Mouse (Mus musculus): ENCODE measurements around the gene Nt5dc1.
"Not testable (repeated sequence)": the region's sequence is repeated elsewhere in the genome, so short reads cannot be mapped to it uniquely, and the experiment has no call there.

Gene Nt5dc1

DNA sequence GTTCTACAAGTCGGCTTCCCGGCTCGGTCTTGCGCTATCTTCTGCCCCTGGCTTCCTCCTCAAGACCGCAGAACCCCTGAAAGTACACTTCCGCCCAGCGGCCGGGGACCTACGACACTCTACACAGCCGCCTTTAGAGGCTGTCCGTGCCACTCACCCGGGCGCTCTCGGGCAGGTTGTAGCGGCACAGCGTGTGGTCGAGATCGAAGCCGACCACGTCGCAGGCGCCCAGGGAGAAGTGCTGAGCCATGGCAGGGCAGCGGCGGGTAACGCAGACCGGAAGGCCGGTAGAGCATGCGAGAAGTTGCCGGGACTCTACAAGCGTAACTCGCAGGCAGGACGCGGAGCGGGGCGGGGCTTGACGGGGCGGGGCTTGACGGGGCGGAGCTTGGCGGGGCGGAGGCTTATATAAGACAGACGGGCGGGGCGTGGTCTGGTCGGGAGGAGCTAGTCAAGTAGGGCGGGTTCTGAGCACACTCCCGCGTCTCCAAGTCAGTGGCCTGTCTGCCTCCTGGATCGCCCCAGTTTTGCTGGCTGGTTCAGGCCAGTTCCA, at the start of gene Nt5dc1:
Gene Nt5dc1 (minus strand): TSS at position 349 of the 553 bp plus-strand sequence.
- in situ Hi-C loops (cut with MboI; ENCODE audit: low pct_unique_long_range_greater_than_20kb in 1 of 2, low sequenced_read_pairs in 2 of 2, unreplicated experiment in 1 of 2), result no loop called here

DNA sequence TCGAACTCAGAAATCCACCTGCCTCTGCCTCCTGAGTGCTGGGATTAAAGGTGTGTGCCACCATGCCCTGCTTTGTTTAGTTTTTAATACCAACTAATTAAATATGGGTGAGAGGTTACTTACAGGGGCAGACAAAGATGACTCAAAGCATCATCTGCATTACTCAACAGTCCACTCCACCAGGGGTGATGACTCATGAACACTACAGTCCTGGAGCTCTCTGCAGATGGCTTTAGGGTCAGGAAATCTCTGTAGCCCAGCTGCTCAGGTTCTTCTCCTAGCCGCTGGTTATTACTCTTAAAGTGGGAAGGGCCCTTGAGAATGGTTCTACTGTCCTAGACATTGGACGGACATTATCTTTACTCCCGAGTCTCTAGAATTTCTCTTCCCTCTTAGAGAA, 46.0 kb upstream of the Nt5dc1 start:
- in situ Hi-C loops (cut with MboI; ENCODE audit: low pct_unique_long_range_greater_than_20kb in 1 of 2, low sequenced_read_pairs in 2 of 2, unreplicated experiment in 1 of 2), result no loop called here

DNA sequence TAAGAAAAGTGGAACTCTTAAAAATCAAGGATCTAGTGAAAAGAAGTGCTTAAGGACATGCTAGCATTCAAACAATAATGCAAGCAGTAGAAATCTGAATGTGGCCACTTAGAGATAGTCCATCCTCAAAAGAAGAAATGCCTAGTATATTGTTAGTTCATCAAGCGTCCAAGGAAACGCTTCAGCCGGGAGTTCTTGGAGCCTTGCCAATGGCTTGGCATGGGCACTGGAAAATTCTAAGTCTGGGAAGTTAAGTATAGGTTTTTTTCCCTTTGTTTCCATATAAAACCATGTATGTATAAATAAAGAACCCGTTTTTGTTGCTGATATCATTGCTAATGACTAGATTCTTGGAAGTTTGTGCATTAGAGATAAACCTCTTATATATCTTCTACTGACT, 43.1 kb upstream of the Nt5dc1 start:
- in situ Hi-C loops (cut with MboI; ENCODE audit: low pct_unique_long_range_greater_than_20kb in 1 of 2, low sequenced_read_pairs in 2 of 2, unreplicated experiment in 1 of 2), result no loop called here

DNA sequence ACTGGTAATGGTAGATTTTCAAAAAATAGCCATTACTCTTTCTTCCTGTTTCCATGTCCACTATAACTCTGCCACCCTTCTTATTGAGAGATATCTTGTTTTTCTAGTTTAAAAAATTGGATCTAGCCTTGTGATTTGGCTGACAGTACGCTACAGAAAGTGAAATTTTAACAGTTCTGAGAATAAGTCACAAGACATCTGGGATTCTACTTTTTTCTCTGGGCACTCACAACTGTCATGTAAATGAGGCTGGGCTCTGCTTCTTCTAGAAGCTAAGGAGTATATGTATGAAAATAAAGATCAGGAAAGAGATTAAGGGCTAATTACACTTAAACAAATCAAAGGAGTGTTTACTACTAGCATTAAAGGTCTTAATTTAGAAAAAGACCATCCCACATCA, 31.1 kb upstream of the Nt5dc1 start:
- in situ Hi-C loops (cut with MboI; ENCODE audit: low pct_unique_long_range_greater_than_20kb in 1 of 2, low sequenced_read_pairs in 2 of 2, unreplicated experiment in 1 of 2), result no loop called here

DNA sequence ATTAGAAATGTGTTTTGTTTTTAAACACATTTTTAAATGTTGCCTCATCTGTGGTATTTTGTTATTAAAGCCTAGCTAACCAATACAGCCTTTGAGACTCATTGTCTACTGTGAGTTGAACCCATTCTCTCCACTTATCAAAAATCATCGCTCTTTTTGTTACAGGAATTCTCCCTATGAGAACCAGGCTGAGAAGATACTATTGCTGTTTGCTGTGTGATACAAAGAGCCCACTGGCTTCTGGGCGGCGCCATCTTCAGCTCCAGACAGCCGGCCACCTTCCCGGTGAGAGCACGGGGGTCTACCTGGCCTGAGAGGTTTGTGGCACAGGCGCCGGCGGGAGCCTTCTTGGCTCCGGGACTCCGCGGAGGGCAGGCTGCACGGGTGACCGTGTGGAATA, 15.8 kb upstream of the Nt5dc1 start:
- in situ Hi-C loops (cut with MboI; ENCODE audit: low pct_unique_long_range_greater_than_20kb in 1 of 2, low sequenced_read_pairs in 2 of 2, unreplicated experiment in 1 of 2), result not testable (repeated sequence)

DNA sequence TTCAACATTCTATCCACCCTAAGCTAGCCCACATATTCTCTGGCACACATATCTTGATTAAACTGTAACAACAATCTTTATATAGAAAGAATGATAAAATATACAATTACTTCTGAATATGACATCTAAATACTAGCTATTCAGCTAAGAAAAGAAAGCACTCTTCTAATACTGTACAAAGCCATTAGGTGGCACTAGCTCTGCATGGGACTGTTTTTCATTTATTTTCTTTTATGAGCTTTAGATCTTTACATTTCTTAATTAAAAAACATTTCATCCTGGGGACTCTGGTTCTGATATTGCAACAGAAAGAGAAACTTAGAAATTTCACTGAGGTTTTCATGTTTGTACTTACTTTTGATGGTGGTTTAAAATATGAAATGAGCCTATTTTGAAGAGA, 13.4 kb upstream of the Nt5dc1 start:
- in situ Hi-C loops (cut with MboI; ENCODE audit: low pct_unique_long_range_greater_than_20kb in 1 of 2, low sequenced_read_pairs in 2 of 2, unreplicated experiment in 1 of 2), result no loop called here

DNA sequence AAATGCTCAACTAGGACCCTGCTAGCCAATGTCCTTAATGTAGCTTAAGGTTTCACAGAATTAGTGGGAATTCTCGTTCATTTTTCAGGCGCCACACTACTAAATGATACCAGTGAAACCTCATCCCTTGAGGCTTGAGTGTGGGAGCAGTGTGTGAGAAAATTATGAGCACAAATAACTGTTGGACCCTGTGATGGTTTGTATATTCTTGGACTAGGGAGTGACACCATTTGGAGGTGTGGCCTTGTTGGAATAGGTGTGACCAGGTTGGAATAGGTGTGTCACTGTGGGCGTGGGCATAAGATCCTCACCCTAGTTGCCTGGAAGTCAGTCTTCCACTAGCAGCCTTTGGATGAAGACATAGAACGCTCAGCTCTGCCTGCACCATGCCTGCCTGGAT, 442 bp upstream of the Nt5dc1 start:
- in situ Hi-C loops (cut with MboI; ENCODE audit: low pct_unique_long_range_greater_than_20kb in 1 of 2, low sequenced_read_pairs in 2 of 2, unreplicated experiment in 1 of 2), result not testable (repeated sequence)

DNA sequence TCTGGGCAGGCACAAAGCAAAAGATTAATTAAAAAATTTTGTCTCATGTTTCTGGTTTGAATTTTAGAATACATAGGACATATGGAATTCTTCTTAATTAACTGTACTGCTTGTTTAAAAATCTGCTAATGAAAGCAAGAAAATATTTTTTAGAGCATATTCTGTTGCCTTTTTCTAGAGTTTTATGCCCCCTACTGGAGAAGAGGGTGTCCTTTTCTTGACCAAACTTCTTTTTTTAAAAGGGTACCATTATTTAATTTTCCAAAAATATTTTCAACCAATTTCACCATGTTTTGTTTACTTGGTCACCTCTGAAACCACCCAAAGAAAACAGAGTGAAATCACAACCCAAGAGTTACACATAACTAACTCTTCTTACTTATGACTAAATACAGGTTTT, 19.1 kb downstream of the Nt5dc1 start:
- in situ Hi-C loops (cut with MboI; ENCODE audit: low pct_unique_long_range_greater_than_20kb in 1 of 2, low sequenced_read_pairs in 2 of 2, unreplicated experiment in 1 of 2), result no loop called here

DNA sequence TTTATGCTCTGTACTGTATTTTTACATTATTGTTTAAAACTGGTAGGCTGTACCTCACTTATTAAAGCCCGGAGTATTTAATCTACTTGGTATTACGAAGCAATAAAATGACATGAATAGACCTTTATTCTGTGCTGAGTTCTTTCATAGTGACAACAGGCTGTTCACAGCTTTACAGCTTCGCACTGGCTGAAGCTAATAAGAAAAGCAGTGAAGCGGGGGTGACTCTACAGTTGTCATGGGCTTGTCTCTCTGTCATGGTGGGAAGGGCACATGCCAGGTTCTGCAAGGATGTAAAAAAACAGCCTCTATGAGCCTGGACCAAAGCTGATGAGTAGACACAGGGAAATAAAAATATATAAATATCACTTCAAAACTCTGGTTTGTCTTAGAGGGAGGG, 21.4 kb downstream of the Nt5dc1 start:
- in situ Hi-C loops (cut with MboI; ENCODE audit: low pct_unique_long_range_greater_than_20kb in 1 of 2, low sequenced_read_pairs in 2 of 2, unreplicated experiment in 1 of 2), result no loop called here

DNA sequence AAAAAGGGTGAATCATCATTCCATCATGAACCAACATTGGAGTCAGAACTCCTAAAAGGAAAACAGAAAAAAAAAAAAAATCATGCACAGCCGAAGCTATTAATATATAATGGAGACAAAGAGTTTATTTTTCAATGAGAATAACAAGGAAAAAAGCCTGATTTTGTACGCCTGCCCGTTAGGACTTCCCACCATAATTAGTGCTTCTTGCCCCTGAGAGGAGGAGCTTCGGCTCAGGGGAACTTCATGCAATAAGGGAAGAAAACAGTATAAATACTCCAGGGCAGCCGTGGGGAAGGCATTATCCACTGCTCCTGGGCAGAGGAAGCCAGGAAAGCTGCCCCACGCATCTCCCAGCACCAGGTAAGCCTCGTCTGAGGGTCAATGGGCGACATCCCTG, 28.7 kb downstream of the Nt5dc1 start, which contains the start of gene Col10a1:
Gene Col10a1 (plus strand): TSS at position 301 of the 400 bp plus-strand sequence.
- in situ Hi-C loops (cut with MboI; ENCODE audit: low pct_unique_long_range_greater_than_20kb in 1 of 2, low sequenced_read_pairs in 2 of 2, unreplicated experiment in 1 of 2), result no loop called here

DNA sequence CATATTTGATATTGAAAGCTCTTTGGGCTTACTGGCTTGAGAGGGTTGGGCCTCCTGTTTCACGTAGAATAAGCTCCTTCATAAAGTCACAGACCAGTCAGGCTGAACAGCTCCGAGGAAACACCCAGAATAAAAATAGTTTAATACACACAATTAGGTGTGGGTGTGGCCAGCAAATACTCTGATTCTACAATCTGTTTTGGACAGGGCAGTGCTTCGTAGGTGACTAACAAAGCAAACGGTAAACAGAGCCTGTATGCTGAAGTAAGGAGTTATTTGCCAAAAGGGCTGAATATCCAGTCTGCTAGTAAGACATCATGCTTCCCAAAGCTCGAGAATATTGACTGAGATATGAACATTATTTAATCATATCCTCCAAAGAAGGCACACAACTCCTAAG, 32.7 kb downstream of the Nt5dc1 start:
- in situ Hi-C loops (cut with MboI; ENCODE audit: low pct_unique_long_range_greater_than_20kb in 1 of 2, low sequenced_read_pairs in 2 of 2, unreplicated experiment in 1 of 2), result no loop called here

DNA sequence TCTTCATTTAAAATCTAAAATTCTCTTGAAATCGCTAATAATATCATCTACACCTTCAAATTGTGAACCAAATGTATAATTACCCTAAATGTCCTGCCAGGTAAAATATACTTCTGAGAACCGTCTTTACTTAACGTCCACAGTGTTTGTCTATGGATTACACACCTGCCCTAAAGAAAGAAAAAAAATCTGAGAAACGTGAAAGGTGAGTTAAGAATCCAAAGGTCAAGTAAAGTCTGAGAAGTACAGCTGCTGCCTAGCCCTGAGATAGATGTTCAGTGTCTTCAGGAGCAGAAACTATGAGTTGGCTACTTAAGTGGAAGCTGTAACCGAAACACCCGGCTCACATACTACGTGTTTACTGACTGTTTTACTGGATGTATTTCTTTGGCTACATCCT, 45.0 kb downstream of the Nt5dc1 start:
- in situ Hi-C loops (cut with MboI; ENCODE audit: low pct_unique_long_range_greater_than_20kb in 1 of 2, low sequenced_read_pairs in 2 of 2, unreplicated experiment in 1 of 2), result no loop called here

DNA sequence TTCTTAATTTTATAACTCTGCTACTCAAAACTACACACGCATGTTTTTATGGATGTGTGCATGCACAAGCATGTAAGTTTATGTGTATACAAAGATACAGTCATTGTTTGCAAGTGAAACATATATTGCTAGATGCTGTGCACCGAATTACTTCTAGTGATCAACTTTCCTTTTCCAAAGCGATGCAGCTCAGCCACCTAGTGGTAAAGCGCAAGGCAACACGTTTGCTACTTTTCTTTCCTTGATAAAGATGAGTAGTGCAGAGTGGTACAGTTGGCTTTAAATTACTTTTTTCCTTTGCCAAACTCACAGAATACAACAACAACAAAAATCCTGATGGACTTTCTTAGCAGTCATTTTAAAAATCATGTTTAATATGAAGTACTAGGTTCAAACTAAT, 50.2 kb downstream of the Nt5dc1 start:
- in situ Hi-C loops (cut with MboI; ENCODE audit: low pct_unique_long_range_greater_than_20kb in 1 of 2, low sequenced_read_pairs in 2 of 2, unreplicated experiment in 1 of 2), result no loop called here

DNA sequence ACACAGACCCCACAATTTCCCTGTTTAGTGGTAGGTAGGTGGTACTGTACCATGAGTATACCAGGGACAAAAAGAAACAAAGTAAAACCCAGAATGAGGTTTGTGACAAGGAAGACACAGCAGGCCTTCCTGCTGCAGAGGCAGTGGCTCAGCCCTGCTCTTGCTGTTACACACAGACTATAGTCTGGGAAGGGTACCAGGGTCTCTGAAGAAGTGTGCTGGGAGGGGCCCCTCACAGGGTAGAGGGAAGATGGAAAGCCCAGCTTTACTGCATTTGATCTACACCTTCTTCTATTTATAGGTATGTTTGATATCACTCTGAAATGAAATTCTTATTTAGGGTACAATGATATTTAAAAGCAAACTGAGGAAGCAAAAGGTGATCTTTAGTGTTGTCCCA, 54.6 kb downstream of the Nt5dc1 start:
- in situ Hi-C loops (cut with MboI; ENCODE audit: low pct_unique_long_range_greater_than_20kb in 1 of 2, low sequenced_read_pairs in 2 of 2, unreplicated experiment in 1 of 2), result no loop called here

DNA sequence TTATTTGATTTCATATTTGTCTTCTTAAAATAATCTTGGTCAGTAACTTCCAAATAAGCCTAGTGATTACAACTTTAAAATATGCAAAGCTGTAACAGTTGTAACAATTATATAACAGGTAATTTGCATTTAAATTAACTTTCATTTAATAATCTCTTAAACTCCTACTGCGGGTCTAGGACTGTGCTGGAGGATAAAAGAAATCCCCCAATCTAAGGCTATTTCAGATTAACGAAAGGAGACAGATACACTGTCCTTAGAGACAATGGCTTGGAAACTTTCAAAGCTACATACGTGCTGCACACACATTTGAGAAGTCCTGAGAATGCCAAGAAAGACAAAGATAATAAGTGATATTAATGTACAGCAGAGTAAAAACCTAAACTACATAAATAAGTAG, 60.1 kb downstream of the Nt5dc1 start:
- in situ Hi-C loops (cut with MboI; ENCODE audit: low pct_unique_long_range_greater_than_20kb in 1 of 2, low sequenced_read_pairs in 2 of 2, unreplicated experiment in 1 of 2), result no loop called here

DNA sequence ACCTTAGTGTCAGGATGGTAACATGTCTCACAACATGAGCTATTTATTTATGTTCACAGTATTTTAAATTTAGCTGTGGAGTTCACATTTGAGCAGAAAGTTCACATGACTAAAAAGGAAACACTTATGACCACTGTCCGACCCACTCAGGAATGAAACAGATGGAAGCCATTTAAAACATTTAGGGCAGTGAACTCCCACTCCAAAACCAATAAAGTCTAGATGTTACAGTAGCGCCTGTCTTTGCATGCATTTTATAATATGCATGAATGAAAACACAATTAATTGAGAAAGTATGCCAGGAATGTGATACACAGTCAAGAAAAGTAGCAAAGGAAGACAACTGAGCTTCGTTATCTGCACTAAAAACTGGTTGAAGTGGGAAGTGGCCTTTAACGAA, 66.2 kb downstream of the Nt5dc1 start:
- in situ Hi-C loops (cut with MboI; ENCODE audit: low pct_unique_long_range_greater_than_20kb in 1 of 2, low sequenced_read_pairs in 2 of 2, unreplicated experiment in 1 of 2), result no loop called here

DNA sequence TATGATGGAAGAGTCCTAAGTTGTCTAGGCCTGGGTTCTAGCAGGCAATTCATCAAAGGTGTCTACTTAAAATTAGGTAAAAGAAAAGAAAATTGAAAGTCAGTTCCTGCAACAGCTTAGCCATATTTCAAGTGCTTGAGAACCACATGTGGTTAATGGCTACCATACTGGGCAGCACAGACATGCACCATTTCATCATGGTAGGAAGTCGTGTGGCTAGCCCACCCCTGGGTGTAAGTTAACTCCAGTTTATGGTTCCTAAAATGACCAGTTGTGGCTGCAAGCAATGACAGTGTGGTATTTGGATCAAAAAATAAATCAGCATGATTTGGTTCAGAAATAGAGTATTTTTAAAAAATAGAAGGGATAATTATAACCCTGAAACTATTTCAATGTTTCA, 76.5 kb downstream of the Nt5dc1 start:
- in situ Hi-C loops (cut with MboI; ENCODE audit: low pct_unique_long_range_greater_than_20kb in 1 of 2, low sequenced_read_pairs in 2 of 2, unreplicated experiment in 1 of 2), result no loop called here

DNA sequence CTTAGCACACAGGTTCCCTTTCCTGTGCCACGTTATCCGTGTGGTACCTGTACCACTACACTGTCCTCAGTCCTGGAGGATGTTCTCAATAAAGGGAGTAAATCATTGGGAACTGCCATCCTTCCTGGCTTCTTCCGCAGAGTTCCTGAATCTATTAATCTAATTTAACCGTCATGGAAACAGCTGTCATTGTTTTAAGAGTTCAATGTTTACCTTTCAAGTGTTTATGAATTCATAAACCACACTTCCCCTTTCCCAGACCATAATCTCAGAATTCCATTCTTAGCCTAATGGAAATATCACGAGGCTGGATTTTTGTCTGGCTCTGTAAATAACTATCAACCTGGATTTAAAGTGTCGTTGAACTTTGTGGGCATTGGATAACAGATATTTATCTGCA, 77.3 kb downstream of the Nt5dc1 start:
- in situ Hi-C loops (cut with MboI; ENCODE audit: low pct_unique_long_range_greater_than_20kb in 1 of 2, low sequenced_read_pairs in 2 of 2, unreplicated experiment in 1 of 2), result no loop called here

DNA sequence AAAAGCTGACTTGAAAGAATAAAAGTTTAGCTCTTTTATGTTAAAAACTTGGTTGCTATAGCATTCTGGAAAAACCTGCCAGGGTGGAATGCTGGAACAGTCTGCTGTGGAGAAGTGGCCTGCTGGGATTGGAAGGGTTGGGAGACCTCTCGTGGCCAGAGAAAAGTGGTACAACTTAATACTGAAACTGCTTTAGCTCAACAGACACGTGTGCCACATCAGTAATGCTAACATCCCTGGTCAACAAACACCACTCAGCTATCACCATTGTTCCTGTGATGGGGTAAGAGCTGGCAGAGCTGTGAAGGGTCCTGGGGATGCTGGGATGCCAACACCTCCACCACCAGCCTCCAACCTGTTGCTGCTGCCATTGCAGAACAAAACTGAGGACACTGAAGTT, 90.0 kb downstream of the Nt5dc1 start:
- in situ Hi-C loops (cut with MboI; ENCODE audit: low pct_unique_long_range_greater_than_20kb in 1 of 2, low sequenced_read_pairs in 2 of 2, unreplicated experiment in 1 of 2), result loop anchor here in 1 of 2 experiments (10.0 kb wide), 1 partner anchor 294 kb away; the partner anchor contains the start of gene Trappc3l

DNA sequence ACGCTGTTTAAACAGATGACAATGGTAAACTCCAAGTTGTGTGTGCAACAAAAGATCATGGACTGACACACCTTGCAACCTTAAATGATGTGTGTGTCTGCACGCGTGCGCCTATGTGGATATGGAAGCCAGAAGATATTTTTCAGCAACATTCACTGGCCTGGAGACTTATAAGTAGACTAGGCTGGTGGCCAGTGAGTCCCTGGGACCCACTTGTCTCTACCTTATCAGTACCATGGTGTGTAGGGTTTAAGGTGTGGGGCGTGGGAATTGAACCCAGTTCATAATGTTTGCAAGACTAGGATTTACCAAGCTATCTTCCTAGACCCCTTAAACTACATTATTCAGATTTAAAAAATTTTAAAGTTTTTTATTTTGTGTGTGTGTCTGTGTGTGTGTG, 91.2 kb downstream of the Nt5dc1 start:
- in situ Hi-C loops (cut with MboI; ENCODE audit: low pct_unique_long_range_greater_than_20kb in 1 of 2, low sequenced_read_pairs in 2 of 2, unreplicated experiment in 1 of 2), result loop anchor here in 1 of 2 experiments (10.0 kb wide), 1 partner anchor 292 kb away; the partner anchor contains the start of gene Trappc3l

DNA sequence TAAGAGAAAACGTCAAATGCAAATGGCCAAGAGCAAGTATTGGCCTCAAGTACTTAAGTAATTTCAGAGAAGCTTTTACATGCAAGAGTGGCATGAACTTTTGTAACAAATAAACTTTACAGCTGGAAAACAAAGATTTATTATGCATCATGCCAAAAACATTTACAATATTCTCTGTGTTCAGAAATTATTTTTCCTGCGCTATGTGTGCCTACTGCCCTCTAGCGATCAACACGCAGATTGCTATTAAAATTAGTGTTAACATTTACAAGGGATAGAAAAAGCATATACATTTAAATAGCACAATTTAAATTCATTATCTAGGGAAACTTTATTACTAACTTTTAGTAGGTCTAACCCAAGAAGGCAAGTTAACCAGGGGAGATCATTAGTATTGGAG, 91.7 kb downstream of the Nt5dc1 start:
- in situ Hi-C loops (cut with MboI; ENCODE audit: low pct_unique_long_range_greater_than_20kb in 1 of 2, low sequenced_read_pairs in 2 of 2, unreplicated experiment in 1 of 2), result loop anchor here in 1 of 2 experiments (10.0 kb wide), 1 partner anchor 292 kb away; the partner anchor contains the start of gene Trappc3l
